Mouse (Mus musculus): ENCODE results near the gene Ptpn23. TPM values are rescaled to one million over a fixed set of nuclear protein-coding genes. Genes with fewer than 3 reads are reported as not detected.

Gene Ptpn23
- polyA plus RNA-seq, 2 experiments, result 18.5 to 44.5 TPM

- Histone ChIP-seq H3K27ac (replicated peaks; ENCODE audit: low read depth, low read length) (no peak overlapping the region), H3K4me3 (replicated peaks; ENCODE audit: low read length) (no peak overlapping the region), H3K4me2 (replicated peaks; ENCODE audit: low read depth, low read length, severe bottlenecking) (no peak overlapping the region), H3K36me3 (ENCODE audit: control insufficient read depth, insufficient read depth, low read length) (peaks cover 21% of the 10 kb centered on the region), H3K4me1 (ENCODE audit: control insufficient read depth, insufficient read depth, low read length) (no peaks in the 10 kb centered on the region), H3K9me3 (ENCODE audit: control insufficient read depth, low read length) (no peaks in the 10 kb centered on the region), H3K9ac (ENCODE audit: low read depth, low read length, severe bottlenecking) (no peak overlapping the region), H3K27me3 (ENCODE audit: control insufficient read depth, insufficient read depth, low read length) (no peaks in the 10 kb centered on the region)
- WGBS, result 86% methylated on average over 8 of the region's 8 CpGs
- DNase-seq (ENCODE audit: low spot score) (no peak), ATAC-seq (ENCODE audit: low FRiP score, low read depth) (no peak)
- no peak for TF ChIP-seq POLR2A (IDR thresholded peaks at IDR 0.05; ENCODE audit: borderline replicate concordance, extremely low read depth, insufficient read depth, insufficient read length)
Observed at GRCm38 (mm10) chr9:110351932-110352632, 55.9 kb downstream of the Ptpn23 start.

- H3K9ac ChIP-seq (ENCODE audit: low read depth, low read length, severe bottlenecking), result no peak overlapping the region
- no peak overlapping the region for H3K27ac ChIP-seq (replicated peaks; ENCODE audit: low read depth, low read length)
- WGBS, result 86% methylated on average over 2 of the region's 2 CpGs
- H3K4me1 ChIP-seq (ENCODE audit: control insufficient read depth, insufficient read depth, low read length), result no peaks in the 10 kb centered on the region
- no peak for DNase-seq (ENCODE audit: low spot score)
- H3K4me3 ChIP-seq (replicated peaks; ENCODE audit: low read length), result no peak overlapping the region
- H3K36me3 ChIP-seq (ENCODE audit: control insufficient read depth, insufficient read depth, low read length), result peaks cover 20% of the 10 kb centered on the region
- no peaks in the 10 kb centered on the region for H3K9me3 ChIP-seq (ENCODE audit: control insufficient read depth, low read length)
- TF ChIP-seq POLR2A (IDR thresholded peaks at IDR 0.05; ENCODE audit: borderline replicate concordance, extremely low read depth, insufficient read depth, insufficient read length), result no peak
- no peaks in the 10 kb centered on the region for H3K27me3 ChIP-seq (ENCODE audit: control insufficient read depth, insufficient read depth, low read length)
- no peak overlapping the region for H3K4me2 ChIP-seq (replicated peaks; ENCODE audit: low read depth, low read length, severe bottlenecking)
- no peak for ATAC-seq (ENCODE audit: low FRiP score, low read depth)
Observed at GRCm38 (mm10) chr9:110351350-110351749, 56.7 kb downstream of the Ptpn23 start.

- H3K4me2 ChIP-seq (replicated peaks; ENCODE audit: low read depth, low read length, severe bottlenecking), result no peak overlapping the region
- no peaks in the 10 kb centered on the region for H3K4me1 ChIP-seq (ENCODE audit: control insufficient read depth, insufficient read depth, low read length)
- no peak overlapping the region for H3K27ac ChIP-seq (replicated peaks; ENCODE audit: low read depth, low read length)
- no peak overlapping the region for H3K9ac ChIP-seq (ENCODE audit: low read depth, low read length, severe bottlenecking)
- ATAC-seq (ENCODE audit: low FRiP score, low read depth) (no peak), DNase-seq (ENCODE audit: low spot score) (no peak)
- WGBS, result 76% methylated on average over 5 of the region's 5 CpGs
- peaks cover 15% of the 10 kb centered on the region for H3K36me3 ChIP-seq (ENCODE audit: control insufficient read depth, insufficient read depth, low read length)
- no peak for TF ChIP-seq POLR2A (IDR thresholded peaks at IDR 0.05; ENCODE audit: borderline replicate concordance, extremely low read depth, insufficient read depth, insufficient read length)
- no peak overlapping the region for H3K4me3 ChIP-seq (replicated peaks; ENCODE audit: low read length)
- no peaks in the 10 kb centered on the region for H3K27me3 ChIP-seq (ENCODE audit: control insufficient read depth, insufficient read depth, low read length)
- no peaks in the 10 kb centered on the region for H3K9me3 ChIP-seq (ENCODE audit: control insufficient read depth, low read length)
Observed at GRCm38 (mm10) chr9:110350612-110351011, 57.4 kb downstream of the Ptpn23 start.

- ATAC-seq (ENCODE audit: low FRiP score, low read depth), result no peak
- 65% methylated on average over 5 of the region's 5 CpGs for WGBS
- Histone ChIP-seq H3K9me3 (ENCODE audit: control insufficient read depth, low read length) (no peaks in the 10 kb centered on the region), H3K27me3 (ENCODE audit: control insufficient read depth, insufficient read depth, low read length) (no peaks in the 10 kb centered on the region), H3K4me1 (ENCODE audit: control insufficient read depth, insufficient read depth, low read length) (no peaks in the 10 kb centered on the region), H3K4me3 (replicated peaks; ENCODE audit: low read length) (no peak overlapping the region), H3K4me2 (replicated peaks; ENCODE audit: low read depth, low read length, severe bottlenecking) (no peak overlapping the region), H3K36me3 (ENCODE audit: control insufficient read depth, insufficient read depth, low read length) (peaks cover 15% of the 10 kb centered on the region), H3K9ac (ENCODE audit: low read depth, low read length, severe bottlenecking) (no peak overlapping the region), H3K27ac (replicated peaks; ENCODE audit: low read depth, low read length) (no peak overlapping the region)
- DNase-seq (ENCODE audit: low spot score), result no peak
- TF ChIP-seq POLR2A (IDR thresholded peaks at IDR 0.05; ENCODE audit: borderline replicate concordance, extremely low read depth, insufficient read depth, insufficient read length), result no peak
Observed at GRCm38 (mm10) chr9:110350188-110350587, 57.8 kb downstream of the Ptpn23 start.

GRCm38 (mm10) chr9:110348899-110349298, 59.1 kb downstream of the Ptpn23 start:
- Histone ChIP-seq H3K36me3 (ENCODE audit: control insufficient read depth, insufficient read depth, low read length) (peaks cover 10% of the 10 kb centered on the region; the same call in 1 of the 2 replicates), H3K9me3 (ENCODE audit: control insufficient read depth, low read length) (no peaks in the 10 kb centered on the region), H3K4me2 (replicated peaks; ENCODE audit: low read depth, low read length, severe bottlenecking) (no peak overlapping the region), H3K4me1 (ENCODE audit: control insufficient read depth, insufficient read depth, low read length) (no peaks in the 10 kb centered on the region), H3K4me3 (replicated peaks; ENCODE audit: low read length) (no peak overlapping the region), H3K27ac (replicated peaks; ENCODE audit: low read depth, low read length) (no peak overlapping the region), H3K9ac (ENCODE audit: low read depth, low read length, severe bottlenecking) (no peak overlapping the region), H3K27me3 (ENCODE audit: control insufficient read depth, insufficient read depth, low read length) (no peaks in the 10 kb centered on the region)
- DNase-seq (ENCODE audit: low spot score) (no peak), ATAC-seq (ENCODE audit: low FRiP score, low read depth) (no peak)
- TF ChIP-seq POLR2A (IDR thresholded peaks at IDR 0.05; ENCODE audit: borderline replicate concordance, extremely low read depth, insufficient read depth, insufficient read length), result no peak
- WGBS, result 81% methylated on average over 4 of the region's 4 CpGs

Data from limb, embryonic 14.5 days (tissue).